Mouse (Mus musculus): Measurements from ENCODE around the gene Rbfox3. TPM values are rescaled to one million over a fixed set of nuclear protein-coding genes. Genes with fewer than 3 reads are reported as not detected.

Rbfox3 gene
- 49.1 and 54.9 TPM in 2 replicates for polyA plus RNA-seq (2015; fragmentation: Nextera tagmentation; extraction: Ambion mirVana)

DNA sequence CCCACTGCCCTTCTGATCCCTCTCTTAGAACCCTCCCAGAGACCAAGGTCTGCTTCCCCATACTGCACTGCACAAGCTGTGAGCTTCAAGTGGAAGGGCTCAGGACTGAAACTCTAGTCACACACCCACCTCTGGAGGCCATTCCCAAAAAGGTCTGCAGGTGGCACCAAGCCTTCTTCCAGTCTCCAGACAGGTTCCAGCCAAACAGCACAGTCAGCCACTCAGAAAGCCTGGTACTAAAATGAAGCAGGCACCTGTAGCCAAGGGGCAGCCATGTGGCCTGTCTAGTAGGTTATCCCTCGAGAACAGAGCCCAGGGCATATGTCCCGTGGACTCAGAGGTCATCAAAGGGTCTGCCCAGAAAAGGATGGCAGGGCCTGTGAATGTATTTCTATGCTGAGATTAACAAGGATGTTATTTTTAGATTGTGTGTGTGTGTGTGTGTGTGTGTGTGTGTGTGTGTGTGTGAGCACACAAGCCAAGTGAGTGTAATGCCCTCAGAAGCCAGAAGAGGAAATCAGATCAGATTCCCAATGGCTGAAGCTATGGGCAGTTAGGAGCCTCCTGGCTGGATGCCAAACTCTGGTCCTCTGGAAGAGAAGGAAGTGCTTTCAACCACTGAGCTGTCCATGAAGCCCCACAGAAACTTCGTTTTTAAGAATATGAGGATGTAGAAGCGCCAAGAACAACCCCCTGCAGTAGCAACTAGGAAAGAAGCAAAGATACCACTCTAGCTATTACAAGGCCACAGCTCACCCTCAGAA lies at the start of gene Rbfox3:
TSS of gene Rbfox3 (minus strand) at position 291 of the 764 bp plus-strand sequence.
- no peak within 1 kb of the TSS for H3K27ac ChIP-seq (ENCODE audit: low read length)
- ATAC-seq = no peak
- H3K4me3 ChIP-seq (ENCODE audit: low read depth, low read length) = no peak within 1 kb of the TSS
- no peaks in the 10 kb centered on the region for H3K36me3 ChIP-seq (ENCODE audit: control insufficient read depth, insufficient read depth, low read length)
- no peak within 1 kb of the TSS for H3K9ac ChIP-seq (ENCODE audit: low read depth, low read length)
- H3K9me3 ChIP-seq (replicated peaks; ENCODE audit: control insufficient read depth, low read length, poor library complexity, severe bottlenecking) = no peaks in the 10 kb centered on the region
- H3K4me2 ChIP-seq (ENCODE audit: low read length) = no peak within 1 kb of the TSS
- no peaks in the 10 kb centered on the region for H3K27me3 ChIP-seq (ENCODE audit: control insufficient read depth, insufficient read depth, low read depth, low read length)
- WGBS = 59% methylated on average over 4 of the region's 4 CpGs
- peaks cover 26% of the 10 kb centered on the region for H3K4me1 ChIP-seq (ENCODE audit: control insufficient read depth, insufficient read depth, low read length)

DNA sequence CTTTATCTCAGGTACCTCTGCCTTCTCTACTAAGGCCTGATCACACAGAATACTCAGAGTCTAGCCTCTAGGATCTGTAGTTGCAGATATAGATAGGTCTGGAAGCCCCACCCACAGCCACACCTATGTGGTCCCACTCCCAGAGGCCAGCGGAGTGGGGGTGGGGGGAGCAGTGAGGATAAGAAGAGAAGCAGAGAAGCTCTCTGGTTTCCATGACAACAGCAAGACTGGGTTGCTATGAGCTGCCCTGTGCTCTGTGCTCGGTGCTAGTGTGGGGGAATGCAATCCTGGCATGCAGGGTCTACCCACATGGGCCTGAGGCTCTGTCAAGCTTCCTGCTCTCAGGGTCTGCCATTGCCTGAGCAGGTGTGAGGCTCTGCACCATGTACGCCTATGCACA lies 49.3 kb upstream of the Rbfox3 start:
- H3K4me1 ChIP-seq (ENCODE audit: control insufficient read depth, insufficient read depth, low read length) = peaks cover 24% of the 10 kb centered on the region
- no peaks in the 10 kb centered on the region for H3K27me3 ChIP-seq (ENCODE audit: control insufficient read depth, insufficient read depth, low read depth, low read length)
- H3K9ac ChIP-seq (ENCODE audit: low read depth, low read length) = peak overlapping the region; percentile 40; the same call in 1 of the 2 replicates
- WGBS = 37% methylated on average over 3 of the region's 3 CpGs
- no peaks in the 10 kb centered on the region for H3K9me3 ChIP-seq (replicated peaks; ENCODE audit: control insufficient read depth, low read length, poor library complexity, severe bottlenecking)
- no peaks in the 10 kb centered on the region for H3K36me3 ChIP-seq (ENCODE audit: control insufficient read depth, insufficient read depth, low read length)
- peak overlapping the region; percentile 54 for H3K27ac ChIP-seq (ENCODE audit: low read length)
- ATAC-seq = peak; percentile 44; the same call in 1 of the 2 replicates
- H3K4me2 ChIP-seq (ENCODE audit: low read length) = no peak overlapping the region
- H3K4me3 ChIP-seq (ENCODE audit: low read depth, low read length) = no peak overlapping the region

DNA sequence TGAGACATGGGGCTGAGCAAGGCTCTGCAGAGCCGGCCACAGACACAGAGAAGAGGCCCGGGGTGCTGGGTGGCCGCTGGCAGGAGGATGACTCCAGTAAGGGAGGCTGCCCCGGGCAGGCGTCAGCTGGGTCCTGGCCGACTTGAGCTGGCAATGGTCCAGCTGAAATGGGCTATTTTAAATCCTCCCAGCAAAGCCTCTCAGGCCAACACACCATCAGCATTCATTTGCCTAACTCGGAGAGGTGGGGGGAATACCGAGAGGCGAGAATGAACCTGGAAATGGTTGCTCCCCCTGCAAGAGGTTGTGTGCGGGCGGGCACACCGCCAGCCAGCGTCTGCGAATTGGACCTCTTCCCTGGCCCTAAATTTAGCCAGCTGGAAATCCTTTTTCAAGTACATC lies 45.7 kb upstream of the Rbfox3 start:
- H3K9ac ChIP-seq (ENCODE audit: low read depth, low read length) = 0 out of 2 replicates have a peak overlapping the region, but pooled peaks have one; percentile 27
- H3K9me3 ChIP-seq (replicated peaks; ENCODE audit: control insufficient read depth, low read length, poor library complexity, severe bottlenecking) = no peaks in the 10 kb centered on the region
- no peaks in the 10 kb centered on the region for H3K36me3 ChIP-seq (ENCODE audit: control insufficient read depth, insufficient read depth, low read length)
- H3K4me1 ChIP-seq (ENCODE audit: control insufficient read depth, insufficient read depth, low read length) = peaks cover 26% of the 10 kb centered on the region
- WGBS = 32% methylated on average over 14 of the region's 14 CpGs
- ATAC-seq = peak; percentile 46
- no peaks in the 10 kb centered on the region for H3K27me3 ChIP-seq (ENCODE audit: control insufficient read depth, insufficient read depth, low read depth, low read length)
- no peak overlapping the region for H3K4me2 ChIP-seq (ENCODE audit: low read length)
- H3K4me3 ChIP-seq (ENCODE audit: low read depth, low read length) = no peak overlapping the region
- peak overlapping the region; percentile 31 for H3K27ac ChIP-seq (ENCODE audit: low read length)

DNA sequence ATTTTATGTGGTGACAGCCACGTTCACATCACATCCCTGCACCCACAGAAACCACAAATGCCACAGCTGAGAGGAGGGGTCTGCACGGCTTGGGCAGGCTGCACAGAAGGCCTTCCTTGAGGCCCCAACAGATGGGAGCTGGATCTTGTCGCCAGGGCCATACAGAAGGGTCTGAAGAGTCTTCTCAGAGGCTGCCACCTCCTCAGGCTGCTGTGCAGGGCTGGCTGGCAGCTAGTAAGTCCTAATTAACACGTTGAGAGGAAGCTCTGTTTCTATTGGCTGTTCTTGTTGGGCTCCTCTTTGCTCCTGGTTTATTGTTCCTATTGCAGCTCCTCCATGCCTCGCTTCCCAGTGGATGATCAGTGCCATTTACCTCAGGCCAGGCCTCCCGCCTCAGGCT lies 43.6 kb upstream of the Rbfox3 start:
- no peaks in the 10 kb centered on the region for H3K9me3 ChIP-seq (replicated peaks; ENCODE audit: control insufficient read depth, low read length, poor library complexity, severe bottlenecking)
- no peak overlapping the region for H3K4me3 ChIP-seq (ENCODE audit: low read depth, low read length)
- H3K27ac ChIP-seq (ENCODE audit: low read length) = no peak overlapping the region
- H3K4me1 ChIP-seq (ENCODE audit: control insufficient read depth, insufficient read depth, low read length) = peaks cover 14% of the 10 kb centered on the region
- peak overlapping the region; percentile 17; the same call in 1 of the 2 replicates for H3K9ac ChIP-seq (ENCODE audit: low read depth, low read length)
- no peaks in the 10 kb centered on the region for H3K27me3 ChIP-seq (ENCODE audit: control insufficient read depth, insufficient read depth, low read depth, low read length)
- H3K36me3 ChIP-seq (ENCODE audit: control insufficient read depth, insufficient read depth, low read length) = no peaks in the 10 kb centered on the region
- H3K4me2 ChIP-seq (ENCODE audit: low read length) = no peak overlapping the region
- ATAC-seq = no peak
- 32% methylated on average over 6 of the region's 6 CpGs for whole genome bisulfite sequencing

GRCm38 (mm10) chr11:118945868-118946267 lies 34.5 kb upstream of the Rbfox3 start:
- H3K9me3 ChIP-seq (replicated peaks; ENCODE audit: control insufficient read depth, low read length, poor library complexity, severe bottlenecking) = no peaks in the 10 kb centered on the region
- WGBS = 95% methylated on average over 8 of the region's 8 CpGs
- no peak overlapping the region for H3K4me2 ChIP-seq (ENCODE audit: low read length)
- peaks cover 2% of the 10 kb centered on the region; the same call in 1 of the 2 replicates for H3K4me1 ChIP-seq (ENCODE audit: control insufficient read depth, insufficient read depth, low read length)
- no peak overlapping the region for H3K4me3 ChIP-seq (ENCODE audit: low read depth, low read length)
- no peak overlapping the region for H3K9ac ChIP-seq (ENCODE audit: low read depth, low read length)
- ATAC-seq = no peak
- no peaks in the 10 kb centered on the region for H3K36me3 ChIP-seq (ENCODE audit: control insufficient read depth, insufficient read depth, low read length)
- no peak overlapping the region for H3K27ac ChIP-seq (ENCODE audit: low read length)
- H3K27me3 ChIP-seq (ENCODE audit: control insufficient read depth, insufficient read depth, low read depth, low read length) = no peaks in the 10 kb centered on the region

- H3K27me3 ChIP-seq (ENCODE audit: control insufficient read depth, insufficient read depth, low read depth, low read length) = no peaks in the 10 kb centered on the region
- no peaks in the 10 kb centered on the region for H3K9me3 ChIP-seq (replicated peaks; ENCODE audit: control insufficient read depth, low read length, poor library complexity, severe bottlenecking)
- H3K4me3 ChIP-seq (ENCODE audit: low read depth, low read length) = no peak overlapping the region
- no peak overlapping the region for H3K4me2 ChIP-seq (ENCODE audit: low read length)
- H3K9ac ChIP-seq (ENCODE audit: low read depth, low read length) = no peak overlapping the region
- no peaks in the 10 kb centered on the region for H3K4me1 ChIP-seq (ENCODE audit: control insufficient read depth, insufficient read depth, low read length)
- H3K27ac ChIP-seq (ENCODE audit: low read length) = no peak overlapping the region
- WGBS = 34% methylated on average over 5 of the region's 5 CpGs
- ATAC-seq = no peak
- no peaks in the 10 kb centered on the region for H3K36me3 ChIP-seq (ENCODE audit: control insufficient read depth, insufficient read depth, low read length)
Observed at GRCm38 (mm10) chr11:118941268-118941667, 29.9 kb upstream of the Rbfox3 start.

GRCm38 (mm10) chr11:118940539-118940938 lies 29.1 kb upstream of the Rbfox3 start:
- Histone ChIP-seq H3K4me2 (ENCODE audit: low read length) (no peak overlapping the region), H3K9ac (ENCODE audit: low read depth, low read length) (no peak overlapping the region), H3K27ac (ENCODE audit: low read length) (no peak overlapping the region), H3K4me3 (ENCODE audit: low read depth, low read length) (no peak overlapping the region), H3K9me3 (replicated peaks; ENCODE audit: control insufficient read depth, low read length, poor library complexity, severe bottlenecking) (no peaks in the 10 kb centered on the region), H3K36me3 (ENCODE audit: control insufficient read depth, insufficient read depth, low read length) (no peaks in the 10 kb centered on the region), H3K4me1 (ENCODE audit: control insufficient read depth, insufficient read depth, low read length) (no peaks in the 10 kb centered on the region), H3K27me3 (ENCODE audit: control insufficient read depth, insufficient read depth, low read depth, low read length) (no peaks in the 10 kb centered on the region)
- WGBS = 50% methylated on average over 11 of the region's 11 CpGs
- no peak for ATAC-seq

- H3K4me2 ChIP-seq (ENCODE audit: low read length) = no peak overlapping the region
- 83% methylated on average over 4 of the region's 4 CpGs for WGBS
- no peak for ATAC-seq
- no peaks in the 10 kb centered on the region for H3K27me3 ChIP-seq (ENCODE audit: control insufficient read depth, insufficient read depth, low read depth, low read length)
- no peak overlapping the region for H3K9ac ChIP-seq (ENCODE audit: low read depth, low read length)
- no peaks in the 10 kb centered on the region for H3K4me1 ChIP-seq (ENCODE audit: control insufficient read depth, insufficient read depth, low read length)
- H3K27ac ChIP-seq (ENCODE audit: low read length) = no peak overlapping the region
- no peak overlapping the region for H3K4me3 ChIP-seq (ENCODE audit: low read depth, low read length)
- H3K9me3 ChIP-seq (replicated peaks; ENCODE audit: control insufficient read depth, low read length, poor library complexity, severe bottlenecking) = no peaks in the 10 kb centered on the region
- H3K36me3 ChIP-seq (ENCODE audit: control insufficient read depth, insufficient read depth, low read length) = no peaks in the 10 kb centered on the region
Observed at GRCm38 (mm10) chr11:118939731-118940130, 28.3 kb upstream of the Rbfox3 start.

DNA sequence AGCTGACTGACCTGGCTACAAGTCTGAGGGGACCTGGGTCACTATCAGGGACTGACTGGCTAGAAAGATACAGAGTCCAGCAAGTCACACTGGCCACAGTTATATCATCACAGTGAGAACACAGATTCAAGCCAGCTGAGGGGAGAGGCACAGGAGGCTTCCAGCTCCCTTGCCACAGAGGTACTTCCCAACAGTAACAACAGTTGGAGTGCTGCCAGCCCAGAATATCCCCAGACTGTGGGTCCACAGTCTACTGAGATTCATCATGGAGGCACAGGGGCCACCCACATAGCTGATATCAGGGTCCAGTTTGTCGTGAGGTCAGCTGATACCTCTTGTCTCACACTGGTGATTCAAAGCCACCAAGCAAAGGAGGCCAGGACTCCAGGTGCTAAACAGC lies 23.5 kb upstream of the Rbfox3 start:
- Histone ChIP-seq H3K27ac (ENCODE audit: low read length) (no peak overlapping the region), H3K9ac (ENCODE audit: low read depth, low read length) (no peak overlapping the region), H3K27me3 (ENCODE audit: control insufficient read depth, insufficient read depth, low read depth, low read length) (no peaks in the 10 kb centered on the region), H3K9me3 (replicated peaks; ENCODE audit: control insufficient read depth, low read length, poor library complexity, severe bottlenecking) (no peaks in the 10 kb centered on the region), H3K36me3 (ENCODE audit: control insufficient read depth, insufficient read depth, low read length) (no peaks in the 10 kb centered on the region), H3K4me2 (ENCODE audit: low read length) (no peak overlapping the region), H3K4me1 (ENCODE audit: control insufficient read depth, insufficient read depth, low read length) (no peaks in the 10 kb centered on the region), H3K4me3 (ENCODE audit: low read depth, low read length) (no peak overlapping the region)
- WGBS = 46% methylated on average over 1 of the region's 1 CpGs
- no peak for ATAC-seq
